Mouse (Mus musculus): ENCODE data around the gene Sesn1. TPM values are rescaled to one million over a fixed set of nuclear protein-coding genes. Genes with fewer than 3 reads are reported as not detected.

Sesn1 gene
- polyA plus RNA-seq, 1 experiment, result 5.0 TPM

GRCm38 (mm10) chr10:41866838-41867154 lies 57.1 kb downstream of the Sesn1 start:
- no peaks in the 10 kb centered on the region for H3K79me2 ChIP-seq (ENCODE audit: control insufficient read depth, insufficient read depth)
- H3K79me3 ChIP-seq (ENCODE audit: low read depth), result no peaks in the 10 kb centered on the region
- no peak overlapping the region for H3K4me3 ChIP-seq (ENCODE audit: insufficient read depth, poor library complexity, severe bottlenecking)
- H3K27me3 ChIP-seq (ENCODE audit: control insufficient read depth, insufficient read depth, insufficient read length), result no peaks in the 10 kb centered on the region
- TF ChIP-seq MYOD1 (IDR thresholded peaks at IDR 0.05; ENCODE audit: control insufficient read depth, insufficient read length, low read depth) (no peak), MYOG (IDR thresholded peaks at IDR 0.05; ENCODE audit: control insufficient read depth, extremely low read depth, insufficient read length) (no peak), MAX (IDR thresholded peaks at IDR 0.05) (no peak), CTCF (IDR thresholded peaks at IDR 0.05; ENCODE audit: control insufficient read depth, insufficient read depth, insufficient read length) (no peak), FOSL1 (IDR thresholded peaks at IDR 0.05; ENCODE audit: insufficient read depth, low read length, poor library complexity, severe bottlenecking) (no peak), USF1 (IDR thresholded peaks at IDR 0.05; ENCODE audit: low read depth) (no peak), CEBPB (IDR thresholded peaks at IDR 0.05; ENCODE audit: low read depth) (no peak)
- H3ac ChIP-seq (ENCODE audit: control insufficient read depth, insufficient read length, low read depth), result no peak overlapping the region
- no peaks in the 10 kb centered on the region for H3K36me3 ChIP-seq (ENCODE audit: control insufficient read depth, insufficient read depth)

- Histone ChIP-seq H3K27me3 (ENCODE audit: control insufficient read depth, insufficient read depth, insufficient read length) (no peaks in the 10 kb centered on the region), H3K4me3 (ENCODE audit: insufficient read depth, poor library complexity, severe bottlenecking) (no peak overlapping the region), H3ac (ENCODE audit: control insufficient read depth, insufficient read length, low read depth) (no peak overlapping the region), H3K79me3 (ENCODE audit: low read depth) (no peaks in the 10 kb centered on the region), H3K36me3 (ENCODE audit: control insufficient read depth, insufficient read depth) (no peaks in the 10 kb centered on the region), H3K79me2 (ENCODE audit: control insufficient read depth, insufficient read depth) (no peaks in the 10 kb centered on the region)
- TF ChIP-seq MAX (IDR thresholded peaks at IDR 0.05) (no peak), FOSL1 (IDR thresholded peaks at IDR 0.05; ENCODE audit: insufficient read depth, low read length, poor library complexity, severe bottlenecking) (no peak), USF1 (IDR thresholded peaks at IDR 0.05; ENCODE audit: low read depth) (no peak), MYOD1 (IDR thresholded peaks at IDR 0.05; ENCODE audit: control insufficient read depth, insufficient read length, low read depth) (no peak), CEBPB (IDR thresholded peaks at IDR 0.05; ENCODE audit: low read depth) (no peak), MYOG (IDR thresholded peaks at IDR 0.05; ENCODE audit: control insufficient read depth, extremely low read depth, insufficient read length) (no peak), CTCF (IDR thresholded peaks at IDR 0.05; ENCODE audit: control insufficient read depth, insufficient read depth, insufficient read length) (no peak)
These were observed 58.2 kb downstream of the Sesn1 start for GRCm38 (mm10) chr10:41867956-41868355.

DNA sequence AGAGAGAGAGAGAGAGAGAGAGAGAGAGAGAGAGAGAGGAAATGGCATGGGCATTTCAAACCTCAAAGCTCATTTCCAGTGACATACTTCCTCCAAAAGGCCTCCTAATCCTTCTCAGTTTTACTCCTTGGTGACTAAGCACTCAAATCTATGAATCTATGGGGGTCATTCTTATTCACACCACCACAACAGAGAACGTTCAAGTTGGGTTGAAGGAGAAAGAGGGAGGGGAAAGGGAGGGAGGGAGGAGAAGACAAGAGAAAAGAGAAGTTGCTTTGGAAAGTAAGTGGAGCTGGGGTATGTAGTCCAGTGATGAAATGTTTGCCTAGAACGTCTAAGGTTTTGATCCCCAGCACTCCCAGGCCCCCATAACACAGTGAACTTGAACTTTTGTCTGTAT lies 60.4 kb downstream of the Sesn1 start:
- Histone ChIP-seq H3K79me2 (ENCODE audit: control insufficient read depth, insufficient read depth) (no peaks in the 10 kb centered on the region), H3K4me3 (ENCODE audit: insufficient read depth, poor library complexity, severe bottlenecking) (no peak overlapping the region), H3ac (ENCODE audit: control insufficient read depth, insufficient read length, low read depth) (no peak overlapping the region), H3K36me3 (ENCODE audit: control insufficient read depth, insufficient read depth) (no peaks in the 10 kb centered on the region), H3K27me3 (ENCODE audit: control insufficient read depth, insufficient read depth, insufficient read length) (no peaks in the 10 kb centered on the region), H3K79me3 (ENCODE audit: low read depth) (no peaks in the 10 kb centered on the region)
- TF ChIP-seq MAX (IDR thresholded peaks at IDR 0.05) (no peak), MYOG (IDR thresholded peaks at IDR 0.05; ENCODE audit: control insufficient read depth, extremely low read depth, insufficient read length) (no peak), CTCF (IDR thresholded peaks at IDR 0.05; ENCODE audit: control insufficient read depth, insufficient read depth, insufficient read length) (no peak), USF1 (IDR thresholded peaks at IDR 0.05; ENCODE audit: low read depth) (no peak), CEBPB (IDR thresholded peaks at IDR 0.05; ENCODE audit: low read depth) (no peak), MYOD1 (IDR thresholded peaks at IDR 0.05; ENCODE audit: control insufficient read depth, insufficient read length, low read depth) (no peak), FOSL1 (IDR thresholded peaks at IDR 0.05; ENCODE audit: insufficient read depth, low read length, poor library complexity, severe bottlenecking) (no peak)

DNA sequence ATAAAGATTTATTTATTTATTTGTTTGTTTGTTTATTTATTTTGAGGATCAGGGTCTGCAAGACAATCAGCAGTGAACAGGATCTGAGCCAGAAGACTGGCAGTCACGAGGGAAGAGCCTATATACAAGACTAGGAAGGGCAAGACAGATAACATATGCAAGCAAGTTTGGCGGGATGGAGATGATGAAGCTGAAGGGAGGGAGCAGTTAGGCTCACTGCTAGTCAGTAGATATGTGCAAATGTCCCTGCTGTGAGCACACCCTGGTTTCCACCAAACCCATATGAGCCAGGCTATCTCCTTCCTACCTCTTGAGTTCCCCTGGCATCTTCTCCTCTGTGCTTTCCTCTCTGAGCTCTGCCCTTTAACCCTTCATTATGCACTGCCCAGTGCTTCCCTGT lies 61.8 kb downstream of the Sesn1 start:
- Histone ChIP-seq H3K27me3 (ENCODE audit: control insufficient read depth, insufficient read depth, insufficient read length) (no peaks in the 10 kb centered on the region), H3K79me2 (ENCODE audit: control insufficient read depth, insufficient read depth) (no peaks in the 10 kb centered on the region), H3K36me3 (ENCODE audit: control insufficient read depth, insufficient read depth) (no peaks in the 10 kb centered on the region), H3ac (ENCODE audit: control insufficient read depth, insufficient read length, low read depth) (no peak overlapping the region), H3K79me3 (ENCODE audit: low read depth) (no peaks in the 10 kb centered on the region), H3K4me3 (ENCODE audit: insufficient read depth, poor library complexity, severe bottlenecking) (no peak overlapping the region)
- TF ChIP-seq CEBPB (IDR thresholded peaks at IDR 0.05; ENCODE audit: low read depth) (no peak), FOSL1 (IDR thresholded peaks at IDR 0.05; ENCODE audit: insufficient read depth, low read length, poor library complexity, severe bottlenecking) (no peak), MYOG (IDR thresholded peaks at IDR 0.05; ENCODE audit: control insufficient read depth, extremely low read depth, insufficient read length) (no peak), USF1 (IDR thresholded peaks at IDR 0.05; ENCODE audit: low read depth) (no peak), MAX (IDR thresholded peaks at IDR 0.05) (no peak), CTCF (IDR thresholded peaks at IDR 0.05; ENCODE audit: control insufficient read depth, insufficient read depth, insufficient read length) (no peak), MYOD1 (IDR thresholded peaks at IDR 0.05; ENCODE audit: control insufficient read depth, insufficient read length, low read depth) (no peak)

- TF ChIP-seq MYOG (IDR thresholded peaks at IDR 0.05; ENCODE audit: control insufficient read depth, extremely low read depth, insufficient read length) (no peak), MAX (IDR thresholded peaks at IDR 0.05) (no peak), CTCF (IDR thresholded peaks at IDR 0.05; ENCODE audit: control insufficient read depth, insufficient read depth, insufficient read length) (no peak), USF1 (IDR thresholded peaks at IDR 0.05; ENCODE audit: low read depth) (no peak), FOSL1 (IDR thresholded peaks at IDR 0.05; ENCODE audit: insufficient read depth, low read length, poor library complexity, severe bottlenecking) (no peak)
- H3ac ChIP-seq (ENCODE audit: control insufficient read depth, insufficient read length, low read depth), result no peak overlapping the region
- no peak overlapping the region for H3K4me3 ChIP-seq (ENCODE audit: insufficient read depth, poor library complexity, severe bottlenecking)
- no peaks in the 10 kb centered on the region for H3K36me3 ChIP-seq (ENCODE audit: control insufficient read depth, insufficient read depth)
- H3K79me2 ChIP-seq (ENCODE audit: control insufficient read depth, insufficient read depth), result no peaks in the 10 kb centered on the region
- H3K79me3 ChIP-seq (ENCODE audit: low read depth), result no peaks in the 10 kb centered on the region
- H3K27me3 ChIP-seq (ENCODE audit: control insufficient read depth, insufficient read depth, insufficient read length), result no peaks in the 10 kb centered on the region
These were observed 65.9 kb downstream of the Sesn1 start for GRCm38 (mm10) chr10:41875624-41876023.

- no peak overlapping the region for H3K4me3 ChIP-seq (ENCODE audit: insufficient read depth, poor library complexity, severe bottlenecking)
- H3K79me3 ChIP-seq (ENCODE audit: low read depth), result no peaks in the 10 kb centered on the region
- H3K79me2 ChIP-seq (ENCODE audit: control insufficient read depth, insufficient read depth), result no peaks in the 10 kb centered on the region
- H3K36me3 ChIP-seq (ENCODE audit: control insufficient read depth, insufficient read depth), result no peaks in the 10 kb centered on the region
- no peak overlapping the region for H3ac ChIP-seq (ENCODE audit: control insufficient read depth, insufficient read length, low read depth)
- no peak for TF ChIP-seq MYOD1 (IDR thresholded peaks at IDR 0.05; ENCODE audit: control insufficient read depth, insufficient read length, low read depth)
- TF ChIP-seq USF1 (IDR thresholded peaks at IDR 0.05; ENCODE audit: low read depth), result no peak
- no peak for TF ChIP-seq CEBPB (IDR thresholded peaks at IDR 0.05; ENCODE audit: low read depth)
- TF ChIP-seq CTCF (IDR thresholded peaks at IDR 0.05; ENCODE audit: control insufficient read depth, insufficient read depth, insufficient read length), result no peak
- TF ChIP-seq MAX (IDR thresholded peaks at IDR 0.05), result no peak
- H3K27me3 ChIP-seq (ENCODE audit: control insufficient read depth, insufficient read depth, insufficient read length), result no peaks in the 10 kb centered on the region
These were observed 68.6 kb downstream of the Sesn1 start for GRCm38 (mm10) chr10:41878344-41878743.

Measured in C2C12 (cell line).